Mouse (Mus musculus) regulatory T cell (primary cell): ENCODE data around the gene Rnf217.

Source experiments
- in situ Hi-C: fragments of 300-600 bp; cut with MboI, MseI; formaldehyde crosslinking; loops from one replicate; pipeline ENCODE4 v1.15.1; 2025; ENCODE audit warnings: high pct_unique_total_duplicates

The Rnf217 gene

DNA sequence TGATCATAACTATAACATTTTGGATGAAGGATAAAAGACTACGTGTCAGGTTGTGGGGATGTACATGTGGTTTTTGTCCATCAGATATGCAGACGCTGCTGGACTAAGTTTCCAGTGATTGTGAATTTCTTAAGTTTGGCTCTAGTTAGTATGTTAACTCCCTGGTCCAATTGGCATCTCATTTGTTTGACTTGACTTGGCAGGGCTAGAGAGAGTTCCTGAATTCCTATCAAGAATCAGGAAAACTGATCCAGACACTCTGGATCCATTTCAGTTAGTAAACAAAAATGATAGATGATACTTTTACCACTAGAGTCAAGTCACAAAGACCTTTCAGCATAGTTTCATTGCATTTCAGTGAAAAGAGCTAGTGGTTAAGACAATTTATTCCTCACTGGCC, 112.1 kb downstream of the Rnf217 start:
- in situ Hi-C loops: loop anchor here (10.0 kb wide), 1 partner anchor 978 kb away; no protein-coding TSS in a partner anchor

- in situ Hi-C loops: loop anchor here (10.0 kb wide), 1 partner anchor 979 kb away; no protein-coding TSS in a partner anchor
These were observed 113.2 kb downstream of the Rnf217 start for GRCm38 (mm10) chr10:31495826-31496225.

GRCm38 (mm10) chr10:31494296-31494695, 114.7 kb downstream of the Rnf217 start:
- in situ Hi-C loops: loop anchor here (10.0 kb wide), 1 partner anchor 981 kb away; no protein-coding TSS in a partner anchor

GRCm38 (mm10) chr10:31467043-31467898, 141.7 kb downstream of the Rnf217 start:
- in situ Hi-C loops: no loop called here

- in situ Hi-C loops: no loop called here
These were observed 143.0 kb downstream of the Rnf217 start for GRCm38 (mm10) chr10:31465840-31466541.

- in situ Hi-C loops: no loop called here
These were observed 143.6 kb downstream of the Rnf217 start for GRCm38 (mm10) chr10:31465424-31465823.

- in situ Hi-C loops: no loop called here
These were observed 145.9 kb downstream of the Rnf217 start for GRCm38 (mm10) chr10:31463044-31463443.

DNA sequence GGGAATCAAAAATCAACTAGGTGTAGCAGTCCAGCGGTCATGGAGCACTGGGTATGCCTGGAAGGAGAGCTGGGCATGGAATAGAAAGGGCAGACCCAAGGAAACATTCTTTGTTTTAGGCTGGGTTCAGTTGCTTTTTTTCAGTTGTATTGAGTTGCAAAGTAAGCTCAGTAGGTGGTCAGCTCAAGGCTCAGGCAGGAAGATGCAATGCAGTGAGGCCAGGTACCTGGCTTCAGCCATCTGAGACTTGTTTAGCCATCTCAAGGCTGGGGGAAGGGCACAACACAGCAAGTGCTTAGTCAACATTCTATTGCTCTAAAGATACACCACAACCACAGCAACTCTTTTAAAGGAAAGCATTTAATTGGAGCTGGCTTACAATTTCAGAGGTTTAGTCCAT, 152.2 kb downstream of the Rnf217 start:
- in situ Hi-C loops: no loop called here

DNA sequence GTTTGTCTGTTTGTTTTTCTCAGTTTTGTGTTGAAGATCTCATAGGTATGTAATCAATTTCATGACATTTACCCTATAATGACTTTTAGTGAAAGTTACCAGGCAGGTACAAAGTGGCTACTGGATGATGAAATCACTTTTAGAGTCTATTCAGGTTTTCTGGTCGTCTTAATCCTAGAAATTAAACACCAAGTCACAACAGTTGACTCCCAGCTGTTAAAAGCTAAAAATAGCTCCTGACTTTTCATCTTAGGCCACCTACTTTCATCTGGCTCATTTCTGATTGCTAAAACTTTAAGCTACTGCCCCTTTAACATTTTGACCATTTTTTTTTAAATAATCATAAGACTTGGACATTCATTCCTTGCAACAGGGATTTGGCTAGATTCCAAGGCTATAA, 161.9 kb downstream of the Rnf217 start:
- in situ Hi-C loops: loop anchor here (10.0 kb wide), 1 partner anchor 288 kb away; no protein-coding TSS in a partner anchor

GRCm38 (mm10) chr10:31445291-31446124, 163.5 kb downstream of the Rnf217 start, which contains the start of gene Tpd52l1:
Gene Tpd52l1, minus strand, starts transcription at chr10:31445958.
- in situ Hi-C loops: loop anchor here (10.0 kb wide), 1 partner anchor 289 kb away; no protein-coding TSS in a partner anchor

GRCm38 (mm10) chr10:31444206-31444605, 164.8 kb downstream of the Rnf217 start:
- in situ Hi-C loops: loop anchor here (10.0 kb wide), 1 partner anchor 291 kb away; no protein-coding TSS in a partner anchor
